Mouse (Mus musculus) kidney, adult 2 months (tissue): ENCODE measurements around the gene Gtf3c5. TPM values are rescaled to one million over a fixed set of nuclear protein-coding genes. Genes with fewer than 3 reads are reported as not detected.

ENCODE experiments used
- DNase-seq: peaks from one replicate; pipeline ENCODE4 v3.0.0; 2021
- H3K27ac ChIP-seq: fragments of 200-500 bp; 2 replicates; pipeline ENCODE4 v1.5.1; 2012; ENCODE audit warnings: low read depth, low read length, control low read depth, inconsistent platforms; ENCODE audit not compliant: insufficient read depth
- H3K27me3 ChIP-seq: fragments of 200-500 bp; replicated peaks from 2 replicates; pipeline ENCODE4 v1.6.1; 2012; ENCODE audit warnings: mild to moderate bottlenecking, moderate library complexity, low read length, inconsistent platforms; ENCODE audit not compliant: control insufficient read depth, insufficient read depth
- H3K36me3 ChIP-seq: fragments of 200-500 bp; 2 replicates; pipeline ENCODE4 v1.6.1; 2012; ENCODE audit warnings: mild to moderate bottlenecking, moderate library complexity, low read length, inconsistent platforms; ENCODE audit not compliant: control insufficient read depth, insufficient read depth
- H3K4me1 ChIP-seq: fragments of 200-500 bp; 2 replicates; pipeline ENCODE4 v1.6.1; 2011; ENCODE audit warnings: low read length; ENCODE audit not compliant: control insufficient read depth, insufficient read depth
- H3K4me3 ChIP-seq: fragments of 200-500 bp; 2 replicates; pipeline ENCODE4 v1.5.1; 2011; ENCODE audit warnings: mild to moderate bottlenecking, low read depth, low read length, control low read depth; ENCODE audit not compliant: insufficient read depth
- CTCF ChIP-seq: fragments of 200-500 bp; conservative IDR thresholded peaks from 2 replicates; pipeline ENCODE4 v1.5.1; 2011; ENCODE audit warnings: low read depth, mild to moderate bottlenecking, control low read depth, low read length, moderate library complexity, mixed read lengths; ENCODE audit not compliant: insufficient read depth, insufficient read length
- POLR2A ChIP-seq: fragments of 200-500 bp; IDR thresholded peaks from one replicate; pipeline ENCODE4 v1.6.1; 2011; ENCODE audit warnings: low read depth, low read length, control low read depth
- WGBS: fragments of 180-500 bp; shearing (Covaris S2); methylation state at CpG from one replicate; pipeline ENCODE4 v1.1.7; 2018; 5-methylcytosine and 5-hydroxymethylcytosine counted together
- polyA plus RNA-seq: library from polyadenylated mRNA; depleted of rRNA; stranded (reverse); fragments of >200 nt; gene quantifications from 2 replicates; pipeline ENCODE4 v1.2.3, GENCODE M21; 2012

The Gtf3c5 gene
- polyA plus RNA-seq, 1 experiment = 20.8 TPM

GRCm38 (mm10) chr2:28616874-28617273 is 33.3 kb upstream of the Gtf3c5 start:
- 88% methylated on average over 9 of the region's 9 CpGs for WGBS
- H3K27me3 ChIP-seq = no peaks in the 10 kb centered on the region
- no peak for DNase-seq
- no peak overlapping the region for H3K27ac ChIP-seq
- no peaks in the 10 kb centered on the region for H3K36me3 ChIP-seq
- no peak for TF ChIP-seq CTCF
- no peak for TF ChIP-seq POLR2A
- no peak overlapping the region for H3K4me3 ChIP-seq
- peaks cover 11% of the 10 kb centered on the region; the same call in 1 of the 2 replicates for H3K4me1 ChIP-seq

GRCm38 (mm10) chr2:28616358-28616757 is 32.8 kb upstream of the Gtf3c5 start:
- peaks cover 11% of the 10 kb centered on the region; the same call in 1 of the 2 replicates for H3K4me1 ChIP-seq
- TF ChIP-seq CTCF (peak; percentile 37; the same call in 1 of the 2 replicates), POLR2A (no peak)
- WGBS = 54% methylated on average over 5 of the region's 5 CpGs
- H3K27me3 ChIP-seq = no peaks in the 10 kb centered on the region
- no peak for DNase-seq
- no peak overlapping the region for H3K4me3 ChIP-seq
- no peaks in the 10 kb centered on the region for H3K36me3 ChIP-seq
- H3K27ac ChIP-seq = no peak overlapping the region

- Histone ChIP-seq H3K36me3 (no peaks in the 10 kb centered on the region), H3K27ac (no peak overlapping the region), H3K27me3 (no peaks in the 10 kb centered on the region), H3K4me1 (peaks cover 7% of the 10 kb centered on the region; the same call in 1 of the 2 replicates), H3K4me3 (no peak overlapping the region)
- WGBS = 89% methylated on average over 10 of the region's 10 CpGs
- DNase-seq = no peak
- TF ChIP-seq CTCF (no peak), POLR2A (no peak)
These were observed 30.0 kb upstream of the Gtf3c5 start for GRCm38 (mm10) chr2:28613599-28613998.

GRCm38 (mm10) chr2:28612436-28613063 is 29.0 kb upstream of the Gtf3c5 start:
- WGBS = 85% methylated on average over 10 of the region's 10 CpGs
- no peak for DNase-seq
- Histone ChIP-seq H3K27me3 (no peaks in the 10 kb centered on the region), H3K4me3 (no peak overlapping the region), H3K4me1 (no peaks in the 10 kb centered on the region), H3K27ac (no peak overlapping the region), H3K36me3 (no peaks in the 10 kb centered on the region)
- TF ChIP-seq POLR2A = no peak
- TF ChIP-seq CTCF = no peak

- no peak for DNase-seq
- Histone ChIP-seq H3K4me3 (no peak overlapping the region), H3K36me3 (no peaks in the 10 kb centered on the region), H3K27ac (no peak overlapping the region), H3K27me3 (no peaks in the 10 kb centered on the region), H3K4me1 (no peaks in the 10 kb centered on the region)
- 81% methylated on average over 17 of the region's 17 CpGs for WGBS
- TF ChIP-seq POLR2A (no peak), CTCF (no peak)
These were observed 27.8 kb upstream of the Gtf3c5 start for GRCm38 (mm10) chr2:28611407-28611787.

GRCm38 (mm10) chr2:28610716-28611406 is 27.3 kb upstream of the Gtf3c5 start:
- Histone ChIP-seq H3K27me3 (no peaks in the 10 kb centered on the region), H3K36me3 (no peaks in the 10 kb centered on the region), H3K4me1 (no peaks in the 10 kb centered on the region), H3K4me3 (no peak overlapping the region), H3K27ac (no peak overlapping the region)
- WGBS = 90% methylated on average over 12 of the region's 12 CpGs
- TF ChIP-seq CTCF (no peak), POLR2A (no peak)
- no peak for DNase-seq

- 73% methylated on average over 10 of the region's 10 CpGs for WGBS
- Histone ChIP-seq H3K27ac (no peak overlapping the region), H3K27me3 (no peaks in the 10 kb centered on the region), H3K36me3 (no peaks in the 10 kb centered on the region), H3K4me3 (no peak overlapping the region), H3K4me1 (no peaks in the 10 kb centered on the region)
- TF ChIP-seq CTCF (no peak), POLR2A (no peak)
- DNase-seq = no peak
These were observed 26.3 kb upstream of the Gtf3c5 start for GRCm38 (mm10) chr2:28609851-28610250.
